Mouse (Mus musculus): ENCODE results near the gene Hnrnpul1. TPM values are rescaled to one million over a fixed set of nuclear protein-coding genes. Genes with fewer than 3 reads are reported as not detected.

Gene Hnrnpul1
- polyA plus RNA-seq, 1 experiment from 2014 or later, result 52.9 TPM

GRCm38 (mm10) chr7:25707581-25708292 lies 46.8 kb downstream of the Hnrnpul1 start:
- H3K36me3 ChIP-seq (ENCODE audit: control insufficient read depth, insufficient read depth, low read length), result peaks cover under 1% of the 10 kb centered on the region; the same call in 1 of the 2 replicates
- H3K4me2 ChIP-seq (ENCODE audit: low read depth, low read length), result no peak overlapping the region
- no peak overlapping the region for H3K9ac ChIP-seq (replicated peaks; ENCODE audit: low read depth, low read length)
- no peaks in the 10 kb centered on the region for H3K27me3 ChIP-seq (ENCODE audit: control insufficient read depth, insufficient read depth, low read length)
- no peaks in the 10 kb centered on the region for H3K9me3 ChIP-seq (ENCODE audit: control insufficient read depth, low read length)
- no peak overlapping the region for H3K27ac ChIP-seq (ENCODE audit: low read depth, low read length)
- 67% methylated on average over 14 of the region's 15 CpGs for WGBS
- ATAC-seq (ENCODE audit: low read depth), result no peak
- peaks cover 15% of the 10 kb centered on the region; the same call in 1 of the 2 replicates for H3K4me1 ChIP-seq (ENCODE audit: control insufficient read depth, insufficient read depth, low read length)
- H3K4me3 ChIP-seq (ENCODE audit: low read depth, low read length), result no peak overlapping the region

- peaks cover 10% of the 10 kb centered on the region; the same call in 1 of the 2 replicates for H3K4me1 ChIP-seq (ENCODE audit: control insufficient read depth, insufficient read depth, low read length)
- no peaks in the 10 kb centered on the region for H3K9me3 ChIP-seq (ENCODE audit: control insufficient read depth, low read length)
- WGBS, result 56% methylated on average over 7 of the region's 7 CpGs
- H3K27ac ChIP-seq (ENCODE audit: low read depth, low read length), result no peak overlapping the region
- H3K4me2 ChIP-seq (ENCODE audit: low read depth, low read length), result no peak overlapping the region
- no peak overlapping the region for H3K4me3 ChIP-seq (ENCODE audit: low read depth, low read length)
- ATAC-seq (ENCODE audit: low read depth), result no peak
- H3K9ac ChIP-seq (replicated peaks; ENCODE audit: low read depth, low read length), result no peak overlapping the region
- H3K27me3 ChIP-seq (ENCODE audit: control insufficient read depth, insufficient read depth, low read length), result no peaks in the 10 kb centered on the region
- H3K36me3 ChIP-seq (ENCODE audit: control insufficient read depth, insufficient read depth, low read length), result no peaks in the 10 kb centered on the region
Observed at GRCm38 (mm10) chr7:25706578-25707170, 47.9 kb downstream of the Hnrnpul1 start.

GRCm38 (mm10) chr7:25705801-25706251 lies 48.7 kb downstream of the Hnrnpul1 start:
- Histone ChIP-seq H3K4me2 (ENCODE audit: low read depth, low read length) (no peak overlapping the region), H3K4me3 (ENCODE audit: low read depth, low read length) (no peak overlapping the region), H3K9ac (replicated peaks; ENCODE audit: low read depth, low read length) (no peak overlapping the region), H3K27me3 (ENCODE audit: control insufficient read depth, insufficient read depth, low read length) (no peaks in the 10 kb centered on the region), H3K36me3 (ENCODE audit: control insufficient read depth, insufficient read depth, low read length) (no peaks in the 10 kb centered on the region), H3K9me3 (ENCODE audit: control insufficient read depth, low read length) (no peaks in the 10 kb centered on the region), H3K4me1 (ENCODE audit: control insufficient read depth, insufficient read depth, low read length) (peaks cover 8% of the 10 kb centered on the region; the same call in 1 of the 2 replicates), H3K27ac (ENCODE audit: low read depth, low read length) (no peak overlapping the region)
- no peak for ATAC-seq (ENCODE audit: low read depth)
- 71% methylated on average over 6 of the region's 6 CpGs for WGBS

GRCm38 (mm10) chr7:25704716-25705364 lies 49.7 kb downstream of the Hnrnpul1 start:
- Histone ChIP-seq H3K4me1 (ENCODE audit: control insufficient read depth, insufficient read depth, low read length) (no peaks in the 10 kb centered on the region), H3K4me2 (ENCODE audit: low read depth, low read length) (peak overlapping the region; percentile 57), H3K27me3 (ENCODE audit: control insufficient read depth, insufficient read depth, low read length) (no peaks in the 10 kb centered on the region), H3K36me3 (ENCODE audit: control insufficient read depth, insufficient read depth, low read length) (no peaks in the 10 kb centered on the region), H3K9ac (replicated peaks; ENCODE audit: low read depth, low read length) (peak overlapping the region; percentile 42), H3K27ac (ENCODE audit: low read depth, low read length) (no peak overlapping the region), H3K9me3 (ENCODE audit: control insufficient read depth, low read length) (no peaks in the 10 kb centered on the region), H3K4me3 (ENCODE audit: low read depth, low read length) (peak overlapping the region; percentile 29)
- WGBS, result 3% methylated on average over 36 of the region's 37 CpGs
- peak; percentile 70 for ATAC-seq (ENCODE audit: low read depth)

GRCm38 (mm10) chr7:25703793-25704494 lies 50.6 kb downstream of the Hnrnpul1 start:
- no peak overlapping the region for H3K9ac ChIP-seq (replicated peaks; ENCODE audit: low read depth, low read length)
- ATAC-seq (ENCODE audit: low read depth), result 0 out of 2 replicates have a peak, but pooled peaks have one; percentile 25
- WGBS, result 17% methylated on average over 10 of the region's 10 CpGs
- H3K4me3 ChIP-seq (ENCODE audit: low read depth, low read length), result no peak overlapping the region; the same call in 1 of the 2 replicates
- no peak overlapping the region for H3K27ac ChIP-seq (ENCODE audit: low read depth, low read length)
- H3K27me3 ChIP-seq (ENCODE audit: control insufficient read depth, insufficient read depth, low read length), result no peaks in the 10 kb centered on the region
- no peaks in the 10 kb centered on the region for H3K4me1 ChIP-seq (ENCODE audit: control insufficient read depth, insufficient read depth, low read length)
- H3K9me3 ChIP-seq (ENCODE audit: control insufficient read depth, low read length), result no peaks in the 10 kb centered on the region
- H3K36me3 ChIP-seq (ENCODE audit: control insufficient read depth, insufficient read depth, low read length), result no peaks in the 10 kb centered on the region
- H3K4me2 ChIP-seq (ENCODE audit: low read depth, low read length), result peak overlapping the region; percentile 57

DNA sequence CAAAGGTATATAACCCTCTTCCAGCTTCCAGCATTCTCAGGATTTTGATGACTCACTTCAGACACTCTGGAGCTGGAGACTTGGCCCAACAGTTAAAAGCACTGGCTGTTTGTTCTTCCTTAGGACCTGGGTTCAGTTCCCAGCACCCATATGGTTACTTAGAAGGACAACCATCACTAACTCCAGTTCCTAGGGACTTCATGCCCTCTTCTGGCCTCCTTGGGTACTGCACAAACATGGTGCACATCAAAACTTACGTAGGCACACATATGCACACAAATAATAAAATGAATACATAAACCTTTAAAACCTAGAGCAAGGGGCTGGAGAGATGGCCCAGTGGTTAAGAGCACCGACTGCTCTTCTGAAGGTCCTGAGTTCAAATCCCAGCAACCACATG lies 52.2 kb downstream of the Hnrnpul1 start:
- H3K4me1 ChIP-seq (ENCODE audit: control insufficient read depth, insufficient read depth, low read length), result no peaks in the 10 kb centered on the region
- H3K4me3 ChIP-seq (ENCODE audit: low read depth, low read length), result no peak overlapping the region
- 96% methylated on average over 2 of the region's 2 CpGs for WGBS
- no peaks in the 10 kb centered on the region for H3K9me3 ChIP-seq (ENCODE audit: control insufficient read depth, low read length)
- H3K36me3 ChIP-seq (ENCODE audit: control insufficient read depth, insufficient read depth, low read length), result no peaks in the 10 kb centered on the region
- ATAC-seq (ENCODE audit: low read depth), result no peak
- no peaks in the 10 kb centered on the region for H3K27me3 ChIP-seq (ENCODE audit: control insufficient read depth, insufficient read depth, low read length)
- H3K4me2 ChIP-seq (ENCODE audit: low read depth, low read length), result no peak overlapping the region
- no peak overlapping the region for H3K27ac ChIP-seq (ENCODE audit: low read depth, low read length)
- no peak overlapping the region for H3K9ac ChIP-seq (replicated peaks; ENCODE audit: low read depth, low read length)

DNA sequence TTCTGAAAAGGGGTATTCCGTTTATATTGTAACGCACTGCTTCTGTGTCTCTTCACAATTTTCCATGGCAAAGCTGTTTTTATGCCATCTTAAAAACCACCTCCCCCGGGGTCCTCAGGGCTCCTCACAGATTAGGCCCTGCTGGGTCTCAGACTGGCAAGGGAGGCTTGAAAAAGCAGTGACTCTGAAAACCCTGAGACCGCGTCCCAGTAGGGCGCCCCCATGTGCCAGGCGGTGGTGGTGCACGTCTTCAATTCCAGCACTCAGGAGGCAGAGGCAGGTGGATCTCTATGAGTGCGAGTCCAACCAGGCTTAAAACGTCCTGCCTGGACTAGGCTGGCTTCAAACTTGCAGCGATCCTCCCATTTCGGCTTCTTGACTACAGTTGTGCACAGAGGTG lies 53.8 kb downstream of the Hnrnpul1 start:
- Histone ChIP-seq H3K9me3 (ENCODE audit: control insufficient read depth, low read length) (no peaks in the 10 kb centered on the region), H3K4me2 (ENCODE audit: low read depth, low read length) (no peak overlapping the region), H3K27me3 (ENCODE audit: control insufficient read depth, insufficient read depth, low read length) (no peaks in the 10 kb centered on the region), H3K4me1 (ENCODE audit: control insufficient read depth, insufficient read depth, low read length) (no peaks in the 10 kb centered on the region), H3K27ac (ENCODE audit: low read depth, low read length) (no peak overlapping the region), H3K36me3 (ENCODE audit: control insufficient read depth, insufficient read depth, low read length) (no peaks in the 10 kb centered on the region), H3K9ac (replicated peaks; ENCODE audit: low read depth, low read length) (no peak overlapping the region), H3K4me3 (ENCODE audit: low read depth, low read length) (no peak overlapping the region)
- no peak for ATAC-seq (ENCODE audit: low read depth)
- 77% methylated on average over 12 of the region's 12 CpGs for WGBS

DNA sequence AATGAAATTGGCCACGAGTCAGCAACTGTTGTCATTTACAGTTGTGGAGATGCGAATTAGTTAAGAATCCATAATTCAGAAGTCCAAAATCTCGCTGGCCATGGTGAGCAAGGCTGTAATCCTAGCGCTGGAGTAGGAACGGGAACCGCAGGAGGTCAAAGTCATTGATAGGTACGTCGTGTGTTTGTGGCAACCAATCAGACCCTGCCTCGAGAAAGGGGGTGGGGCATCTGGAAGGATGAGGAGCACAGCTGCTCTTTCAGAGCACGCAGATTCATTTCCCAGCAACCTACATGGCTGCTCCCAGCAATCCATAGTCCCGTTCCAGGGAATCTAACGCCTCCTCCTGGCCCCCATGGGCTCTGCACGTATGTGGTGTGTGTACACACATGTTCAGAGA lies 54.7 kb downstream of the Hnrnpul1 start:
- WGBS, result 55% methylated on average over 13 of the region's 13 CpGs
- no peak for ATAC-seq (ENCODE audit: low read depth)
- Histone ChIP-seq H3K4me2 (ENCODE audit: low read depth, low read length) (no peak overlapping the region), H3K9ac (replicated peaks; ENCODE audit: low read depth, low read length) (no peak overlapping the region), H3K4me1 (ENCODE audit: control insufficient read depth, insufficient read depth, low read length) (no peaks in the 10 kb centered on the region), H3K36me3 (ENCODE audit: control insufficient read depth, insufficient read depth, low read length) (no peaks in the 10 kb centered on the region), H3K27ac (ENCODE audit: low read depth, low read length) (no peak overlapping the region), H3K27me3 (ENCODE audit: control insufficient read depth, insufficient read depth, low read length) (no peaks in the 10 kb centered on the region), H3K9me3 (ENCODE audit: control insufficient read depth, low read length) (no peaks in the 10 kb centered on the region), H3K4me3 (ENCODE audit: low read depth, low read length) (no peak overlapping the region)
